Mouse (Mus musculus) hindlimb bud, embryonic 11.5 days (tissue): ENCODE results near the gene Megf8.

Experiments used
- DNase-seq: peaks from one replicate; pipeline ENCODE4 v3.0.0-alpha.2; 2012; ENCODE audit warnings: low read depth, low spot score; ENCODE audit errors: extremely low spot score

Megf8 gene

GRCm38 (mm10) chr7:25316532-25317445 is at the start of gene Megf8:
Gene Megf8, plus strand, starts transcription at chr7:25317164.
- DNase-seq: peak; percentile 100

- DNase-seq: peak; percentile 99
Observed at GRCm38 (mm10) chr7:25267301-25267750, 49.6 kb upstream of the Megf8 start, which contains the start of gene Cic. Gene Cic, plus strand, starts transcription at chr7:25267704.

GRCm38 (mm10) chr7:25267751-25268463 is 49.1 kb upstream of the Megf8 start:
- DNase-seq: peak; percentile 99

- no peak for DNase-seq
Observed at GRCm38 (mm10) chr7:25268588-25268987, 48.4 kb upstream of the Megf8 start.

GRCm38 (mm10) chr7:25269029-25269428 is 47.9 kb upstream of the Megf8 start:
- DNase-seq: no peak

- DNase-seq: no peak
Observed at GRCm38 (mm10) chr7:25269545-25270271, 47.3 kb upstream of the Megf8 start.

- no peak for DNase-seq
Observed at GRCm38 (mm10) chr7:25270652-25271633, 46.0 kb upstream of the Megf8 start.

- DNase-seq: no peak
Observed at GRCm38 (mm10) chr7:25271651-25272444, 45.1 kb upstream of the Megf8 start.

GRCm38 (mm10) chr7:25272445-25273258 is 44.3 kb upstream of the Megf8 start:
- DNase-seq: no peak

- DNase-seq: no peak
Observed at GRCm38 (mm10) chr7:25273259-25274241, 43.4 kb upstream of the Megf8 start.

GRCm38 (mm10) chr7:25274571-25274970 is 42.4 kb upstream of the Megf8 start:
- DNase-seq: no peak

- no peak for DNase-seq
Observed at GRCm38 (mm10) chr7:25274996-25275395, 42.0 kb upstream of the Megf8 start.

GRCm38 (mm10) chr7:25275555-25276298 is 41.2 kb upstream of the Megf8 start:
- no peak for DNase-seq

GRCm38 (mm10) chr7:25277405-25277804 is 39.6 kb upstream of the Megf8 start:
- no peak for DNase-seq

- DNase-seq: no peak
Observed at GRCm38 (mm10) chr7:25277998-25278340, 39.0 kb upstream of the Megf8 start.

- DNase-seq: no peak
Observed at GRCm38 (mm10) chr7:25278341-25279075, 38.5 kb upstream of the Megf8 start.
